Mouse (Mus musculus): ENCODE data around the gene Hmcn2.
A peak's percentile ranks its signal among the peaks of the same experiment; 100 is the strongest.

Gene Hmcn2

DNA sequence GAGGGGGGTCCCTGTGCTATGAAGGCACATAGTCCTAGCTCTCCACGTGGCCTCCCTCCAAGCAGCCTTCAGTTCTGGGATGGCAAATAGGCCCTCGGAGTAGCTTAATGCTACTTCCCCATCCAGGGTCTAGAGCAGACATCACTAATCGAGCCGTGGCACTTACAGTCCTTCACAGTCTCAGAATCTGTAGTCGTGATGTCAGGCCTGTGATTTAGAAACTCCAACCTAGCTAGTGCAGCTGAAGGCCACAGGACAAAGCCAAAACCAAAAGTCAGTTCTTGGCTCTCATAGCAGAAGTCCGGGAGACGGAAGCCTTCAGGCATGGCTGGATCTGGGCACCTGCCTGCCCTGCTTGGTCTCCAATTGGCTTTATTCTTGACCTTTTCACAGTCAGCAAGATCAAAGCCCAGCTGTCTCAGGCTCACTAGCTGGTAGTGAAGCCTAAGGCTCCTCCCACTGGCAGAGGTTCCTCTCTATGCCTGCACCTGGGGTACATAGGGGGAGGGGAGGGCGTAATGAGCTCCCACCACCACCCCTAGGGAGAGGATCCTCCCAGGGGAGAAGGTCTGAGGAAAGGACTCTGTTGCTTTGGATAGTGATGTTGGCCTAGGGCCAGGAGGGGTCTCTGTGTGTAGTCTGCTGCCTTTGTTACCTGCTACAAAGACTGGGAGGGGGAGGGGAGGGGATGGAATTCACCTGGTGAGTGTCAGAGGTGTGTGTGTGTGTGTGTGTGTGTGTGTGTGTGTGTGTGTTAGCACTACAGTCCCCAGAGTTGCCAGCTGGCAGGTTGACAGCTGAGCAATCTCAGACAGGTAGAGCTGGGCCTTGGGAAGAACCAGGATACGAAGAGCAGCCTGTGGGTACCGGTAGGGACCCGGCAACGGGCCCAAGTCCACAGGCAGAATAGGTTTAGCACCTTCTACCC lies 163.3 kb downstream of the Hmcn2 start:
- no peak for DNase-seq (ENCODE audit: low read depth, low spot score)

DNA sequence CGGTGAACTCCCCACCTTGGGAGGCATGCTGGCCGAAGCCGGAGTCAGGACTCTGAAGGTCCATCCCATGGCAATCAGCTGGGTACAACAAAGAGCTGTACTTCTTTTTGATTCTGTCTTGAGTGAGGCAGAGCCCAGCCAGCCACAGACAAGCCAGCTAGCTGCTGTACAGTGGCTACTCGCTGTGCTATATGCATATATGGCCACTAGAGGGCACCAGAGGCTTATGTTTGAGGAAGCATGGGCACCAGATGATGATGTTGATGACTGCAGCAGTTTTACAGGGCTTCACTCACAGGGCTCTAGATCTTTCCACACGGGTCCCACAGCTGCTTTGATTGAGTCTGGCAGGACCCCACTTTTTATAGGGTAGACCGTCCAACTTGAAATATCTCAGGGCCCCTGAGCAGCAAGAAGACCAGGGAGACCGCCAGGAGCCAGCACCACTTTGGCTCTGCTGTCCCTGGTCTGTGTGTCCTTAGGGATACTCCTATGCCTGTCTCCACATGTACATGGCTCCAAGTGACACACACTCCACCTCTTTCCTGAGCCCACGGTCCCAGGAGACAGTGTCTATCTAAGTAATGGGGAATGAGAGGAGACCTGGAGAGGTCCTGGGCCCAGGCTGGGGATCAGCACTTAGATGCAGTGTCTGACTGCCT lies 168.8 kb downstream of the Hmcn2 start:
- DNase-seq (ENCODE audit: low read depth, low spot score), result peak; percentile 64

DNA sequence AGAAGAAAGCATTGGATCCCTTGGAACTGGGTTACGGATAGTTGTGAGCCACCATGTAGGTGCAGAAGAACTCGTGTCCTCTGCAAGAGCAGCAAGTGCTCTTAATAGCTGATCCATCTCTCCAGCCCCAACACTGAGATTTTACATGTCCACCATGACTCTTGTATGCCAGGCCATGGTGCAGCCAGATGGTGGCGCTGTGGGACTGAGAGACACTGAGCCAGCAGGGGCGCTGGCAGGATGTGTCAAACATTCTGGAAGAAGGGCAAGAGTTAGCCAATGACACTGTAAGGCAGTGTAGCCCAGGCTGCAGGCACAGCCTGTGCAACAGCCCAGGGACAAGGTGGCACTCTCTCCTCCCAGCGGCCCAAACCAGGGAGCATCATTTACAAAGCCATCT lies 170.0 kb downstream of the Hmcn2 start:
- DNase-seq (ENCODE audit: low read depth, low spot score), result no peak

DNA sequence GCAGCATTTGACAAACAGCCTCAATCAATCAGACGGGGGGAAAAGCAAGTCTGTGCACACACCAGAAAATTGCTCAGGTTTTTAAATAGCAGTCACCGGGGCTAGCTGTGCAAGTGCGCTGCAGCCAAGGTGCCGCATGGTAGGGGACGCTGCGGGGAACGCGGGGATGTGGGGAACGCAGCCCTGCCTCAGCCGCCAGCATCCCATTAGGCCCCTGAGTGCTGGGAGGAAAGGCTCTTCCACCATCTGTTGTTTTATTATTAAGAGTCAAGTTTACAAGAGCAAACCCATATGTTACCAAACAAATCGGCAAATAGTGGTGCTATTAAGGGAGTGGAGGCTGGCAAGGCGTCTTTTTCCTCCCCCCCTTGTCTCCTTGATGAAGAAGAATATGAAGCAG lies 175.0 kb downstream of the Hmcn2 start:
- no peak for DNase-seq (ENCODE audit: low read depth, low spot score)

- DNase-seq (ENCODE audit: low read depth, low spot score), result no peak
Measured at GRCm38 (mm10) chr2:31490556-31490955, 176.3 kb downstream of the Hmcn2 start.

GRCm38 (mm10) chr2:31492308-31492707 lies 178.1 kb downstream of the Hmcn2 start:
- DNase-seq (ENCODE audit: low read depth, low spot score), result no peak

GRCm38 (mm10) chr2:31493243-31493642 lies 179.0 kb downstream of the Hmcn2 start:
- DNase-seq (ENCODE audit: low read depth, low spot score), result no peak

DNA sequence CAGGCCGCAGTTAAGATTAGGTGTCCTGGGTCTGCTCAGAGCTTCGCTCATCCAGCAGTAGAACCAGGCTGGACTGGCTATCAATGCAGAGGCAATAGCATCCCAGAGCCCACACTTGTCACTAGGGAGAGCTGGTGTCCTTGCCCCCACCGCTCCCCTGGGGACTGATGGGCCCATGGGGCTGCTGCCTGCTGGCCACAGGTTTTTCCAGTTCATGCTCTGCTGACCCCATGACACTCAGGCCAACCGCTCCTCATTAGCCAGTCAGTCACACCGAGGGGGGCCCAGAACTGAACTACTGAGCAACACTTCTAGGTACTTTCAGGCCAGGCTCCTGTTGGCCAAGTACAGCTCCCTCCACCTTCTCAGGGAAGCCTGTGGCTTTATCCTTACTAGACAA lies 180.1 kb downstream of the Hmcn2 start:
- no peak for DNase-seq (ENCODE audit: low read depth, low spot score)

DNA sequence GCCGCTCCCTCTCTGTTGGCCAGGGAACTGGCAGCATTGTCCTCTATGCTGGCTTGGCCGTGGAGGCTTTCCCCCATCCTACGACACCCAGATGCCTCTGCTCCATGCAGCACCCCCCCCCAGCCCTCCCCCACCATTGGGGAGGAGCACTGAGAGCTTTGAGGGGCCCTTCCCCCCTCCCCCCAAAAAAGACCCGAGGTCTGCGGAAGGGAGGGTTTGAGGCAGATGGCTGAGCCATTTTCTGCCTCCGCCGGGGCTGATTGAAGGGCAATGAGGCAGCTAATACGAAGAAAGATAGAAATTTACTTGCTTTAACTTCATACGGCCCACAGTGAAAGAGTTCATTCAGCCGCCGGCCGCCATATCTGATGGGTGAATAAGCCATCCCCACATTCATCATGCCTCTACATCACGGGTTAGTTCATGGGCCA lies 180.8 kb downstream of the Hmcn2 start:
- no peak for DNase-seq (ENCODE audit: low read depth, low spot score)

DNA sequence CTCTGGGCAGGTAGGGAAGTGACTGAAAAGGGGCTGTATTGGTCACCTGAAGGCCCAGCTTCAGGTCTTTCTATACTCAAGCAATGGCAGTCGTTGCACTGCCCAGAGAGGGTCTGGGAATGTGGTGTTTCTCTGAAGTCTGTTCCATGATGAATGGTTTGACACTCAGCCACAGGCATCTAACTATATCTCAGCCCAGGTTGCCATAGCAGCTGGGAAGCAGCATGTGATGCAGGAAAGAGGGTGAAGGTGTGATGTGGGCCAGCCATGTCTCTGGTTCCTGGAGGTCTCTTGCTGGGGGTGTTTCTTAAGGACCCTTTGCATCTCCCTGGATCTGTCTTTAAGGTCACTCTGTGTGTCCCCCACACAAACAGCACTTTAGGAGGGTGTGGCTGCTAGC lies 181.9 kb downstream of the Hmcn2 start:
- no peak for DNase-seq (ENCODE audit: low read depth, low spot score)

GRCm38 (mm10) chr2:31497113-31497512 lies 182.9 kb downstream of the Hmcn2 start:
- DNase-seq (ENCODE audit: low read depth, low spot score), result no peak

DNA sequence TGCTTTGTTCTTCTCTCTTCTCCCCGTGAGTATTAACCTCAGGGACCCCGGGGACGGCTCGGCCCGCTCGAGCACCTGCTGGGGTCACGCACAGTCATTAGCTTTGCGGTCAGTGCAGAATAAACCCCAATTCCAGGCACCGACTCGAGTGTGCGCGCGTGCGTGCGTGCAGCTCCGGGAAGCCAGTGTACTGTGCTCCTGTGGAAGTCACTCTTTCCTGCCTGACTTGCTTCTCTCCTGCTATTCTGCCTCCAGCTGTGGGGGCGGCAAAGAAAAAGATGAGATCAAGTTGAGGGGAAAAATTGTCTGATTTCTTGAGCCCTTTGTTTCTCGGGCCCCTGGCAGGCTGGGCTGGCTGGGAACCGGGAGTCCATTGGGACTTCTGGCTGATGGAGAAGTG lies 183.4 kb downstream of the Hmcn2 start:
- no peak for DNase-seq (ENCODE audit: low read depth, low spot score)

DNA sequence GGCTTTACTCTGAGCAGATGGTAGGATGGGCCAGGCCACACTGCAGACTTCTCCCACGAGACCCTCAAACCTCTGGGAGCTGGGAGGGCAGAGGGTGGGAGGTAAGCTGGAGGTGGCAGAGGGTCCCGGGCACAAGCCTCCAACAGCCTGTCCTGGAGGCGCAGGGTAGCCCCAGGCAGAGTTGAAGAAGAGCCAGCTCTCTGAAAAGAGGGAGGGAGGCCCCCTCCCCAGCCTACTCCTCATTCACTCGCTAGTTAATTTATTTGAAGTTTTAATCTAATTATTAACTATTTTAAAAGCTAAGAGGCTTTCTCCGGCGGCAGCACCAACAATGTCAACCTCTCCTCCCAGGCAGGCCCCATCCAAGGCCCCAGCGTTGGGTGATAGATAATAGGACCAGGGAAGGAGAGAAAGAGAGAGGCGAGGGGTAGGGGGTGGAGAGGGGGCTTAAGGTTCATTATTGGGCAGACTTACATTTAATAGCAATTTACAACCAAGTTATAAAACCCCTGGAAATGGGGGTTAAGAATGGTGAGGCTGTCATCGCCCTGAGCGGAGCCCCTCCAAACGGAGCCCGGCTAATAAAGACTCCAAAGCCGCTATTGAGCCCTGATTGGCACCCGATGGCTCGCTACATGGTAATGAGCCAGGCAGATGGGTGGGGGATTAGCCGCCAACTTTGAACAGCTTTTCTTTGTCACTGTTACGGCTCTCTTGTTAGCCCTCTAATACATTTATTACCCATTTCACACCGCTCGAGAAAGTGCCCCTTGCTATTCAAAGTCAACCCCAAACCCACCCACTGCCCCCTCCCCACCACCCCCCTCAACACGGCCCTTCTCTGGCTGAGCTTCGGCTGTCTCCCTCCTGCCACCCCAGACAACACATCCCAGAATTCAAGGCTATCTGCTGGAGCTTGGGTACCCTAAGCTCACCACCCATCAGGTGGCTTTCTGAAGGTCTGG lies 185.4 kb downstream of the Hmcn2 start:
- no peak for DNase-seq (ENCODE audit: low read depth, low spot score)

DNA sequence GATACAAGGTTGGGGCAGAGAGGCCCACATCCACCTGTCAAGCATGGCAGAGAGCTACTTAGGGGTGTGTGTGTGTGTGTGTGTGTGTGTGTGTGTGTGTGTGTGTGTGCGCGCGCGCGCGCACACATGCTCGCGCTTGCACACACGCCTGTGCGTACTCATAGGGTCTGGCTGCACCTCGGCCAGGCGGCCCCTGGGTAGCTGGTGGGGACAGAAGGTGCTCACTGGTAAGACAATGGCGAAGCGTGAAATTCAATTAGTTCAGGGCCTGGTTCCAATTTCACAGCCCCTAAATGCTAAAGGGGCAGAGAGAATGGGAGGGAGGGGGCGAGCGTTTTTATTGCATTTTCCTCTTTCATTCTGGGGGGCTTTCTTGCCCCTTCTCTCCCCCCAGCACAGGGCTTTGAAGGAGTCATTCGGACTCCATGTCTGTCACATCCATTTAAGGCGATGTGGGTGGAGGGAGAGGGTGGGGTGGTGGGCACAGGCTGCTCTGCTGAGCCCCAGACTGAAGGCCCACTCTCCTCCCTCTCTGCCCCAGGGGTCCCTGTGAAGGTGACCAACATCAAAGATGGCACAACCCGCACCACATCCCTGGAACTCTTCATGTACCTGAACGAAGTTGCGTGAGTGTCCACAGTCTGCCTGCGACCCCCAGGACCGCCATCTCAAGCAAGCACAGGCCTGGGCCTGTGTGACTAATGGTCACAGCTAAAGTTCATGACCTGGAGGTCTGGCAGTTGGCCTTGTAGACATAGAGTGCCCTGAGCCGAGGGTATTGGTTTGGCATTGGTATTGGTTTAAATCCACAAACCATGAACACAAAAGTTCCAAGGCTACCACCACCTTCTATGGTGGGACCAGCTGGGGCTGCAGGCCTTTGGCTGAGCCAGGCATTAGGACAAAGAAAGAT lies 186.3 kb downstream of the Hmcn2 start:
- no peak for DNase-seq (ENCODE audit: low read depth, low spot score)

- no peak for DNase-seq (ENCODE audit: low read depth, low spot score)
Measured at GRCm38 (mm10) chr2:31501448-31502130, 187.4 kb downstream of the Hmcn2 start.

GRCm38 (mm10) chr2:31502616-31503522 lies 188.7 kb downstream of the Hmcn2 start:
- DNase-seq (ENCODE audit: low read depth, low spot score), result no peak

GRCm38 (mm10) chr2:31505472-31505871 lies 191.3 kb downstream of the Hmcn2 start:
- no peak for DNase-seq (ENCODE audit: low read depth, low spot score)

- no peak for DNase-seq (ENCODE audit: low read depth, low spot score)
Measured at GRCm38 (mm10) chr2:31508851-31509250, 194.6 kb downstream of the Hmcn2 start.

Measured in brain, embryonic 18.5 days (tissue).